Mouse (Mus musculus) bone marrow, adult 2 months (tissue): ENCODE results near the gene Nid2.

ENCODE experiments used
- CTCF ChIP-seq: fragments of 200-500 bp; IDR thresholded peaks from 2 replicates; pipeline ENCODE4 v1.5.1; 2011; ENCODE audit warnings: low read length, control low read depth; ENCODE audit not compliant: control insufficient read depth, insufficient read depth
- POLR2A ChIP-seq: fragments of 200-500 bp; IDR thresholded peaks from 2 replicates; pipeline ENCODE4 v1.6.1; 2011; ENCODE audit warnings: low read depth, mild to moderate bottlenecking, control low read depth, low read length, borderline replicate concordance; ENCODE audit not compliant: control insufficient read depth

- no peak for TF ChIP-seq CTCF
- no peak for TF ChIP-seq POLR2A
Measured at GRCm38 (mm10) chr14:19853471-19853870, 102.4 kb downstream of the Nid2 start.
